Mouse (Mus musculus) ES-Bruce4 (cell line): ENCODE measurements at regions not wholly inside any gene's neighbourhood (a gene's known extent, or its start where the extent isn't known, plus 50 kb on each side); places are given as distances from the start of the nearest gene placed in this dataset.

Experiments used
- H3K27ac ChIP-seq: 2 replicates; pipeline ENCODE4 v1.5.1; 2012; ENCODE audit warnings: low read length, inconsistent platforms; ENCODE audit not compliant: insufficient read depth
- H3K27me3 ChIP-seq: 2 replicates; pipeline ENCODE4 v1.6.1; 2012; ENCODE audit warnings: mild to moderate bottlenecking, low read length, inconsistent platforms; ENCODE audit not compliant: control insufficient read depth, poor library complexity, insufficient read depth, severe bottlenecking
- H3K36me3 ChIP-seq: 2 replicates; pipeline ENCODE4 v1.6.1; 2012; ENCODE audit warnings: inconsistent platforms, mild to moderate bottlenecking, low read length, moderate library complexity; ENCODE audit not compliant: control insufficient read depth, poor library complexity, insufficient read depth, severe bottlenecking
- H3K4me1 ChIP-seq: one replicate; pipeline ENCODE4 v1.8.1; 2011; ENCODE audit warnings: low read length; ENCODE audit not compliant: control insufficient read depth, insufficient read depth
- H3K4me3 ChIP-seq: 2 replicates; pipeline ENCODE4 v1.5.1; 2011; ENCODE audit warnings: low read depth, mild to moderate bottlenecking, low read length
- H3K9ac ChIP-seq: 2 replicates; pipeline ENCODE4 v1.6.1; 2012; ENCODE audit warnings: low read depth, mild to moderate bottlenecking, inconsistent platforms; ENCODE audit not compliant: poor library complexity, severe bottlenecking
- H3K9me3 ChIP-seq: replicated peaks from 2 replicates; pipeline ENCODE4 v1.6.1; 2012; ENCODE audit warnings: mild to moderate bottlenecking, low read length, inconsistent platforms; ENCODE audit not compliant: control insufficient read depth, poor library complexity, insufficient read depth, severe bottlenecking
- CTCF ChIP-seq: IDR thresholded peaks from one replicate; pipeline ENCODE4 v1.8.1; 2011; ENCODE audit warnings: low read depth, low read length
- EP300 ChIP-seq: IDR thresholded peaks from 2 replicates; pipeline ENCODE4 v1.6.1; 2011; ENCODE audit warnings: low read depth, low read length; ENCODE audit not compliant: insufficient read depth
- POLR2A ChIP-seq: IDR thresholded peaks from one replicate; pipeline ENCODE4 v1.8.1; 2011; ENCODE audit warnings: low read length; ENCODE audit not compliant: insufficient read depth

- H3K4me3 ChIP-seq: no peak overlapping the region; the same call in 1 of the 2 replicates
Observed at GRCm38 (mm10) chr9:40617676-40618062, 52.7 kb upstream of the Gm21915 start.

GRCm38 (mm10) chr9:40617036-40617675 lies 53.3 kb upstream of the Gm21915 start:
- Histone ChIP-seq H3K4me1 (peaks cover 4% of the 10 kb centered on the region), H3K27me3 (no peaks in the 10 kb centered on the region), H3K9ac (peak overlapping the region; percentile 58), H3K9me3 (no peaks in the 10 kb centered on the region), H3K36me3 (no peaks in the 10 kb centered on the region), H3K4me3 (peak overlapping the region; percentile 43), H3K27ac (peak overlapping the region; percentile 88)
- TF ChIP-seq POLR2A (no peak), EP300 (0 out of 2 replicates have a peak, but pooled peaks have one; percentile 54), CTCF (no peak)

More at GRCm38 (mm10) chr9:40617676-40618062, 52.7 kb upstream of the Gm21915 start:
- Histone ChIP-seq H3K27me3 (no peaks in the 10 kb centered on the region), H3K9me3 (no peaks in the 10 kb centered on the region), H3K4me1 (peaks cover 4% of the 10 kb centered on the region), H3K36me3 (no peaks in the 10 kb centered on the region), H3K27ac (peak overlapping the region; percentile 30), H3K9ac (peak overlapping the region; percentile 58)
- TF ChIP-seq EP300 (no peak), CTCF (no peak), POLR2A (no peak)

- TF ChIP-seq CTCF (peak; percentile 62), POLR2A (no peak), EP300 (no peak)
- Histone ChIP-seq H3K27me3 (no peaks in the 10 kb centered on the region), H3K9me3 (no peaks in the 10 kb centered on the region), H3K9ac (peak overlapping the region; percentile 58), H3K36me3 (no peaks in the 10 kb centered on the region), H3K4me1 (peaks cover 4% of the 10 kb centered on the region), H3K27ac (no peak overlapping the region), H3K4me3 (no peak overlapping the region)
Observed at GRCm38 (mm10) chr9:40616426-40617035, 53.9 kb upstream of the Gm21915 start.

- no peak overlapping the region for H3K9ac ChIP-seq
- H3K4me1 ChIP-seq: peaks cover 4% of the 10 kb centered on the region
- H3K36me3 ChIP-seq: no peaks in the 10 kb centered on the region
- TF ChIP-seq EP300: no peak
- no peak overlapping the region; the same call in 1 of the 2 replicates for H3K27ac ChIP-seq
- H3K27me3 ChIP-seq: no peaks in the 10 kb centered on the region
- H3K4me3 ChIP-seq: no peak overlapping the region
- no peaks in the 10 kb centered on the region for H3K9me3 ChIP-seq
Observed at GRCm38 (mm10) chr9:40615891-40616290, 54.5 kb upstream of the Gm21915 start.

- H3K27me3 ChIP-seq: no peaks in the 10 kb centered on the region
- no peaks in the 10 kb centered on the region for H3K36me3 ChIP-seq
- no peak overlapping the region for H3K27ac ChIP-seq
- H3K4me1 ChIP-seq: peaks cover 4% of the 10 kb centered on the region
- H3K9me3 ChIP-seq: no peaks in the 10 kb centered on the region
- H3K4me3 ChIP-seq: no peak overlapping the region
- H3K9ac ChIP-seq: no peak overlapping the region
- 0 out of 2 replicates have a peak, but pooled peaks have one; percentile 49 for TF ChIP-seq EP300
- TF ChIP-seq CTCF: no peak
Observed at GRCm38 (mm10) chr9:40614071-40614470, 56.3 kb upstream of the Gm21915 start.

GRCm38 (mm10) chr9:40613182-40613581 lies 57.2 kb upstream of the Gm21915 start:
- TF ChIP-seq POLR2A: no peak
- TF ChIP-seq CTCF: no peak
- no peak for TF ChIP-seq EP300
- no peak overlapping the region for H3K4me3 ChIP-seq
- no peak overlapping the region for H3K27ac ChIP-seq
- H3K4me1 ChIP-seq: peaks cover 4% of the 10 kb centered on the region
- no peaks in the 10 kb centered on the region for H3K36me3 ChIP-seq
- H3K9me3 ChIP-seq: no peaks in the 10 kb centered on the region
- no peaks in the 10 kb centered on the region for H3K27me3 ChIP-seq
- H3K9ac ChIP-seq: no peak overlapping the region
